Mouse (Mus musculus): ENCODE data around the gene Naga. TPM values are rescaled to one million over a fixed set of nuclear protein-coding genes. Genes with fewer than 3 reads are reported as not detected.

Gene Naga
- total RNA-seq (2014; rRNA removed) (27.0 and 47.5 TPM in 2 replicates), polyA plus RNA-seq (2015; fragmentation: Nextera tagmentation; extraction: Ambion mirVana) (26.7 and 33.7 TPM in 2 replicates)

GRCm38 (mm10) chr15:82338593-82339112 lies at the start of gene Naga, which contains the start of the genes Pheta2 and Smdt1:
Naga (minus strand) TSS chr15:82338925.
Pheta2 (plus strand) TSS chr15:82338942.
Smdt1 (plus strand) TSS chr15:82338959.
- peak within 1 kb of the TSS; percentile 63 for H3K4me2 ChIP-seq (ENCODE audit: low read depth)
- 0 out of 2 replicates have a peak, but pooled peaks cover 9% of the 10 kb centered on the region for H3K36me3 ChIP-seq (ENCODE audit: insufficient read depth)
- peaks cover 6% of the 10 kb centered on the region for H3K4me1 ChIP-seq (ENCODE audit: insufficient read depth)
- H3K9me3 ChIP-seq (ENCODE audit: low read length), result no peaks in the 10 kb centered on the region
- peak; percentile 34; the same call in 1 of the 2 replicates for TF ChIP-seq CTCF (IDR thresholded peaks at IDR 0.05; ENCODE audit: low read depth)
- peak; percentile 97 for DNase-seq
- peak; percentile 96 for ATAC-seq
- no peak within 1 kb of the TSS for H3K27ac ChIP-seq (ENCODE audit: low read depth, low read length)
- peaks cover 7% of the 10 kb centered on the region; the same call in 1 of the 2 replicates for H3K27me3 ChIP-seq (ENCODE audit: insufficient read depth, low read length)
- H3K4me3 ChIP-seq (ENCODE audit: low read depth, low read length), result peak within 1 kb of the TSS; percentile 52
- peak within 1 kb of the TSS; percentile 66 for H3K9ac ChIP-seq
- 2% methylated on average over 41 of the region's 41 CpGs for WGBS

DNA sequence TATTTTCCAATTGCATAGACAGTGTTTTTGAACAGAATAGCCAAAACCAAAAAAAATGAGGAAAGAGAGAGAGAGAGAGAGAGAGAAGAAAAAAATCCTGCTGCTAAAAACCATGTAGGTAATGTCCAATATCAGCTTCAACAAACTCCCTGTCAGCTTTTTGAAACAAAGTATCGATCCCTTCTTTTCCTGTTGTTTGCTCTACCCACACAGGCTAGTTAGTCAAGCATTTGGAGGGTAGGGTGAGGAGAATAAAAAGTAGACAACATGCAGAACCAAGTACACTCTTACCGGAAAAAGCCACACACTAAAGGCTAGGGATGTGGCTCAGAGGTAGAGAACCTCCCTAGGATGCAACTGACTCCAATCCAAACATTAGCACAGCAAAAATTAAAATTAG lies 47.0 kb upstream of the Naga start:
- H3K9ac ChIP-seq, result no peak overlapping the region
- no peak overlapping the region for H3K27ac ChIP-seq (ENCODE audit: low read depth, low read length)
- no peak overlapping the region for H3K4me3 ChIP-seq (ENCODE audit: low read depth, low read length)
- WGBS, result 95% methylated on average over 2 of the region's 2 CpGs
- no peaks in the 10 kb centered on the region for H3K4me1 ChIP-seq (ENCODE audit: insufficient read depth)
- no peak overlapping the region for H3K4me2 ChIP-seq (ENCODE audit: low read depth)
- H3K36me3 ChIP-seq (ENCODE audit: insufficient read depth), result no peaks in the 10 kb centered on the region
- TF ChIP-seq CTCF (IDR thresholded peaks at IDR 0.05; ENCODE audit: low read depth), result no peak
- H3K27me3 ChIP-seq (ENCODE audit: insufficient read depth, low read length), result no peaks in the 10 kb centered on the region
- DNase-seq (no peak), ATAC-seq (no peak)
- no peaks in the 10 kb centered on the region for H3K9me3 ChIP-seq (ENCODE audit: low read length)

- no peak for DNase-seq
- no peak for TF ChIP-seq CTCF (IDR thresholded peaks at IDR 0.05; ENCODE audit: low read depth)
- no peak overlapping the region for H3K27ac ChIP-seq (ENCODE audit: low read depth, low read length)
- no peaks in the 10 kb centered on the region for H3K4me1 ChIP-seq (ENCODE audit: insufficient read depth)
- H3K36me3 ChIP-seq (ENCODE audit: insufficient read depth), result no peaks in the 10 kb centered on the region
- WGBS, result 86% methylated on average over 2 of the region's 2 CpGs
- H3K4me2 ChIP-seq (ENCODE audit: low read depth), result no peak overlapping the region
- no peak for ATAC-seq
- H3K9ac ChIP-seq, result no peak overlapping the region
- no peak overlapping the region for H3K4me3 ChIP-seq (ENCODE audit: low read depth, low read length)
- H3K27me3 ChIP-seq (ENCODE audit: insufficient read depth, low read length), result no peaks in the 10 kb centered on the region
- no peaks in the 10 kb centered on the region for H3K9me3 ChIP-seq (ENCODE audit: low read length)
Observed at GRCm38 (mm10) chr15:82382441-82382840, 43.7 kb upstream of the Naga start.

GRCm38 (mm10) chr15:82380714-82381062 lies 42.0 kb upstream of the Naga start:
- H3K9ac ChIP-seq, result peak overlapping the region; percentile 26; the same call in 1 of the 2 replicates

GRCm38 (mm10) chr15:82379871-82380713 lies 41.4 kb upstream of the Naga start, which contains the start of gene Cyp2d22:
Cyp2d22 (minus strand) TSS chr15:82380260.
- ATAC-seq (peak; percentile 59), DNase-seq (peak; percentile 27)
- Histone ChIP-seq H3K4me1 (ENCODE audit: insufficient read depth) (peaks cover 9% of the 10 kb centered on the region; the same call in 1 of the 2 replicates), H3K4me2 (ENCODE audit: low read depth) (peak within 1 kb of the TSS; percentile 53), H3K36me3 (ENCODE audit: insufficient read depth) (no peaks in the 10 kb centered on the region), H3K9ac (peak within 1 kb of the TSS; percentile 31), H3K27ac (ENCODE audit: low read depth, low read length) (0 out of 2 replicates have a peak within 1 kb of the TSS, but pooled peaks have one; percentile 40), H3K9me3 (ENCODE audit: low read length) (no peaks in the 10 kb centered on the region), H3K4me3 (ENCODE audit: low read depth, low read length) (peak within 1 kb of the TSS; percentile 30), H3K27me3 (ENCODE audit: insufficient read depth, low read length) (no peaks in the 10 kb centered on the region)
- WGBS, result 3% methylated on average over 17 of the region's 24 CpGs
- no peak for TF ChIP-seq CTCF (IDR thresholded peaks at IDR 0.05; ENCODE audit: low read depth)

More at GRCm38 (mm10) chr15:82380714-82381062, 42.0 kb upstream of the Naga start:
- H3K4me1 ChIP-seq (ENCODE audit: insufficient read depth), result peaks cover 9% of the 10 kb centered on the region; the same call in 1 of the 2 replicates
- H3K27ac ChIP-seq (ENCODE audit: low read depth, low read length), result no peak overlapping the region
- H3K36me3 ChIP-seq (ENCODE audit: insufficient read depth), result no peaks in the 10 kb centered on the region
- ATAC-seq (no peak), DNase-seq (no peak)
- no peak for TF ChIP-seq CTCF (IDR thresholded peaks at IDR 0.05; ENCODE audit: low read depth)
- no peaks in the 10 kb centered on the region for H3K27me3 ChIP-seq (ENCODE audit: insufficient read depth, low read length)
- no peaks in the 10 kb centered on the region for H3K9me3 ChIP-seq (ENCODE audit: low read length)
- WGBS, result 36% methylated on average over 7 of the region's 7 CpGs
- H3K4me3 ChIP-seq (ENCODE audit: low read depth, low read length), result peak overlapping the region; percentile 30
- peak overlapping the region; percentile 53 for H3K4me2 ChIP-seq (ENCODE audit: low read depth)

DNA sequence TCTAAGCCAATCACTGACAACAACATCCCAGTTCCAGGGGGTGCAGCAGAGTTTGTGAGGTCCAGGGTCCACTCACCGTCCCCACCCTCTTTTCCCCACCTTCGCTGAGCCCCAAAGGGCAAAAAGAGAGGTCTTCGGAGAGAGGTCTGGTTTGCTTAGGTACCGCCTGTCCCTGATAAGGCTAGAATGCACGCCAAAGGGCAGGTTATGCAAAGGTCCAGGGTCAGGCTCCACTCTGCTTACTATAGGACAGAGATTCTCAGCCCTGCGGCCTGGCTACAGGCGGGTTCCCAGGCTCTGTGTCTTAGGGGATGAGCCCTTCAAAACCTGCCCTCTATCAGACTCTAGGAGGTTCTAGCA lies 40.8 kb upstream of the Naga start:
- no peak for DNase-seq
- H3K27me3 ChIP-seq (ENCODE audit: insufficient read depth, low read length), result no peaks in the 10 kb centered on the region
- ATAC-seq, result no peak
- no peak for TF ChIP-seq CTCF (IDR thresholded peaks at IDR 0.05; ENCODE audit: low read depth)
- no peaks in the 10 kb centered on the region for H3K36me3 ChIP-seq (ENCODE audit: insufficient read depth)
- peak overlapping the region; percentile 30 for H3K4me3 ChIP-seq (ENCODE audit: low read depth, low read length)
- peak overlapping the region; percentile 31; the same call in 1 of the 2 replicates for H3K9ac ChIP-seq
- peak overlapping the region; percentile 53 for H3K4me2 ChIP-seq (ENCODE audit: low read depth)
- H3K9me3 ChIP-seq (ENCODE audit: low read length), result no peaks in the 10 kb centered on the region
- 34% methylated on average over 7 of the region's 7 CpGs for WGBS
- peaks cover 9% of the 10 kb centered on the region; the same call in 1 of the 2 replicates for H3K4me1 ChIP-seq (ENCODE audit: insufficient read depth)
- H3K27ac ChIP-seq (ENCODE audit: low read depth, low read length), result no peak overlapping the region

All from forebrain, postnatal 0 days (tissue).